Mouse (Mus musculus) liver, embryonic 16.5 days (tissue): ENCODE results near the gene Lrp5. TPM values are rescaled to one million over a fixed set of nuclear protein-coding genes. Genes with fewer than 3 reads are reported as not detected.

Experiments used
- ATAC-seq: fragments of 200-750 bp; cut with Nextera tagmentation; 2 replicates; pipeline ENCODE4 v1.8.0; 2017; ENCODE audit warnings: low read depth, mild to moderate bottlenecking, moderate number of reproducible peaks, moderate library complexity
- H3K27ac ChIP-seq: fragments of 300-500 bp; sonication (generic); 2 replicates; pipeline ENCODE4 v1.5.1; 2014; ENCODE audit warnings: mild to moderate bottlenecking, low read length
- H3K27me3 ChIP-seq: fragments of 300-500 bp; sonication (generic); 2 replicates; pipeline ENCODE4 v1.6.1; 2014; ENCODE audit warnings: low read depth, low read length, mixed read lengths; ENCODE audit not compliant: control insufficient read depth, insufficient read depth
- H3K36me3 ChIP-seq: fragments of 300-500 bp; sonication (generic); 2 replicates; pipeline ENCODE4 v1.6.1; 2014; ENCODE audit warnings: mild to moderate bottlenecking; ENCODE audit not compliant: control insufficient read depth, insufficient read depth
- H3K4me1 ChIP-seq: fragments of 300-500 bp; sonication (generic); 2 replicates; pipeline ENCODE4 v1.6.1; 2014; ENCODE audit warnings: low read depth, low read length, mixed read lengths; ENCODE audit not compliant: control insufficient read depth
- H3K4me2 ChIP-seq: fragments of 300-500 bp; sonication (generic); 2 replicates; pipeline ENCODE4 v1.6.1; 2014; ENCODE audit warnings: low read depth, low read length, mixed read lengths
- H3K4me3 ChIP-seq: fragments of 300-500 bp; sonication (generic); 2 replicates; pipeline ENCODE4 v1.5.1; 2014; ENCODE audit warnings: low read depth, mild to moderate bottlenecking, low read length
- H3K9ac ChIP-seq: fragments of 300-500 bp; sonication (generic); 2 replicates; pipeline ENCODE4 v1.6.1; 2014; ENCODE audit warnings: low read depth, low read length
- H3K9me3 ChIP-seq: fragments of 300-500 bp; sonication (generic); replicated peaks from 2 replicates; pipeline ENCODE4 v1.6.1; 2016; ENCODE audit warnings: low read length; ENCODE audit not compliant: control insufficient read depth
- WGBS: fragments of 180-500 bp; shearing (Covaris S2); extraction: QIAGEN DNeasy Blood & Tissue Kit; methylation state at CpG from one replicate; pipeline ENCODE4 v1.1.7; 2014; ENCODE audit not compliant: insufficient replicate concordance; 5-methylcytosine and 5-hydroxymethylcytosine counted together
- polyA plus RNA-seq: library from polyadenylated mRNA; unstranded; fragments of >200 nt; fragmentation: Nextera tagmentation; extraction: Ambion mirVana; gene quantifications from 2 replicates; pipeline ENCODE4 v1.2.1, GENCODE M21; 2015

Lrp5 gene
- polyA plus RNA-seq, 1 experiment from 2014 or later = 2.7 TPM

- Histone ChIP-seq H3K27me3 (no peaks in the 10 kb centered on the region), H3K36me3 (peaks cover 2% of the 10 kb centered on the region; the same call in 1 of the 2 replicates), H3K4me2 (no peak overlapping the region), H3K27ac (no peak overlapping the region), H3K4me1 (peaks cover 7% of the 10 kb centered on the region; the same call in 1 of the 2 replicates), H3K9me3 (no peaks in the 10 kb centered on the region), H3K9ac (no peak overlapping the region), H3K4me3 (no peak overlapping the region)
- peak; percentile 24; the same call in 1 of the 2 replicates for ATAC-seq
- 67% methylated on average over 5 of the region's 5 CpGs for WGBS
Measured at GRCm38 (mm10) chr19:3539456-3539855, 146.9 kb downstream of the Lrp5 start.

GRCm38 (mm10) chr19:3537658-3538057 lies 148.7 kb downstream of the Lrp5 start:
- no peaks in the 10 kb centered on the region for H3K27me3 ChIP-seq
- H3K27ac ChIP-seq = no peak overlapping the region
- no peak for ATAC-seq
- H3K9ac ChIP-seq = no peak overlapping the region
- H3K4me2 ChIP-seq = no peak overlapping the region
- peaks cover 2% of the 10 kb centered on the region; the same call in 1 of the 2 replicates for H3K36me3 ChIP-seq
- H3K4me3 ChIP-seq = no peak overlapping the region
- peaks cover 7% of the 10 kb centered on the region; the same call in 1 of the 2 replicates for H3K4me1 ChIP-seq
- H3K9me3 ChIP-seq = no peaks in the 10 kb centered on the region
- WGBS = 80% methylated on average over 6 of the region's 6 CpGs

GRCm38 (mm10) chr19:3534945-3535344 lies 151.4 kb downstream of the Lrp5 start:
- Histone ChIP-seq H3K9ac (no peak overlapping the region), H3K9me3 (no peaks in the 10 kb centered on the region), H3K4me3 (no peak overlapping the region), H3K4me2 (no peak overlapping the region), H3K27ac (no peak overlapping the region), H3K4me1 (peaks cover 2% of the 10 kb centered on the region; the same call in 1 of the 2 replicates), H3K27me3 (no peaks in the 10 kb centered on the region), H3K36me3 (no peaks in the 10 kb centered on the region)
- 82% methylated on average over 3 of the region's 3 CpGs for WGBS
- no peak for ATAC-seq

Other genes starting within 250 kb of the Lrp5 start
- 23.9 and 24.6 TPM in 2 replicates for gene Ppp6r3, start 110.8 kb downstream of the Lrp5 start, polyA plus RNA-seq
- gene 1810055G02Rik, start 21.7 kb upstream of the Lrp5 start, polyA plus RNA-seq = 15.8 and 16.5 TPM in 2 replicates
- gene Kmt5b, start 80.9 kb upstream of the Lrp5 start, polyA plus RNA-seq = 6.7 and 7.4 TPM in 2 replicates
- 18.4 and 19.3 TPM in 2 replicates for gene Chka, start 165.2 kb upstream of the Lrp5 start, polyA plus RNA-seq
- 28.7 and 33.8 TPM in 2 replicates for gene Tcirg1, start 220.6 kb upstream of the Lrp5 start, polyA plus RNA-seq
- 150 and 159 TPM in 2 replicates for gene Ndufs8, start 226.2 kb upstream of the Lrp5 start, polyA plus RNA-seq
- gene Aldh3b1, start 243.2 kb upstream of the Lrp5 start, polyA plus RNA-seq = 8.7 and 10.0 TPM in 2 replicates
- 33.9 and 35.8 TPM in 2 replicates for gene Unc93b1, start 248.6 kb upstream of the Lrp5 start, polyA plus RNA-seq